Mouse (Mus musculus): ENCODE data around the gene Frmpd1. TPM values are rescaled to one million over a fixed set of nuclear protein-coding genes. Genes with fewer than 3 reads are reported as not detected.

Frmpd1 gene
- polyA plus RNA-seq, 1 experiment from 2014 or later = 0.60 TPM

- H3K4me1 ChIP-seq = no peaks in the 10 kb centered on the region
- no peaks in the 10 kb centered on the region for H3K9me3 ChIP-seq
- no peaks in the 10 kb centered on the region for H3K27me3 ChIP-seq
- H3K4me3 ChIP-seq = no peak overlapping the region
- WGBS = 89% methylated on average over 7 of the region's 7 CpGs
- H3K36me3 ChIP-seq = no peaks in the 10 kb centered on the region
- no peak overlapping the region for H3K27ac ChIP-seq (replicated peaks)
- no peak overlapping the region for H3K9ac ChIP-seq (replicated peaks)
- no peak for ATAC-seq (replicated peaks)
- H3K4me2 ChIP-seq (replicated peaks) = no peak overlapping the region
These were observed 57.5 kb downstream of the Frmpd1 start for GRCm38 (mm10) chr4:45242163-45242562.

GRCm38 (mm10) chr4:45243211-45243902 is 58.7 kb downstream of the Frmpd1 start:
- H3K36me3 ChIP-seq = no peaks in the 10 kb centered on the region
- no peak for ATAC-seq (replicated peaks)
- H3K9me3 ChIP-seq = no peaks in the 10 kb centered on the region
- H3K27ac ChIP-seq (replicated peaks) = no peak overlapping the region
- 62% methylated on average over 15 of the region's 15 CpGs for WGBS
- no peaks in the 10 kb centered on the region for H3K27me3 ChIP-seq
- H3K4me1 ChIP-seq = no peaks in the 10 kb centered on the region
- H3K4me3 ChIP-seq = no peak overlapping the region
- H3K4me2 ChIP-seq (replicated peaks) = no peak overlapping the region
- H3K9ac ChIP-seq (replicated peaks) = no peak overlapping the region

DNA sequence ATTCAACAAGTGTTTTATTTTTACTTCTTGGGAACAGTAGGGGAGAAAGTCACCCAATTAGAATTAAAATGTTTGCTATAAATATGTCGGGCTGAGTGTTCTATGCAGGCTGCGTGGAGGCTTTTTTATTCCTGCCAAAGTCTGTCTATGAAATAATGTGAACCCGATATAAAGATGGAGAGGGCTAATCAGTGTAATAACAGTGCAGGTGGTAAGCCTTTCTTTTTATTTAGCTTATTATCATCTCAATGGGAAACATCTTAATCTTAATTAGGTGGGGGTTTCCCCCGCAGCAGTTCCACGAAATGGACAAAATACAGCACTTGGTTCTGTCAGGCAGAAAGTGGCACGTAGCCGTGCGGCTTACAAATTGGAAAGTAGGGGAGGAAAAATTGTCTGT is 66.6 kb downstream of the Frmpd1 start:
- no peaks in the 10 kb centered on the region for H3K36me3 ChIP-seq
- no peak overlapping the region for H3K9ac ChIP-seq (replicated peaks)
- H3K4me2 ChIP-seq (replicated peaks) = no peak overlapping the region
- no peak overlapping the region for H3K4me3 ChIP-seq
- ATAC-seq (replicated peaks) = peak; percentile 63
- H3K27ac ChIP-seq (replicated peaks) = no peak overlapping the region
- H3K4me1 ChIP-seq = peaks cover 42% of the 10 kb centered on the region
- no peaks in the 10 kb centered on the region for H3K9me3 ChIP-seq
- 4% methylated on average over 8 of the region's 8 CpGs for WGBS
- peaks cover 7% of the 10 kb centered on the region; the same call in 1 of the 2 replicates for H3K27me3 ChIP-seq

DNA sequence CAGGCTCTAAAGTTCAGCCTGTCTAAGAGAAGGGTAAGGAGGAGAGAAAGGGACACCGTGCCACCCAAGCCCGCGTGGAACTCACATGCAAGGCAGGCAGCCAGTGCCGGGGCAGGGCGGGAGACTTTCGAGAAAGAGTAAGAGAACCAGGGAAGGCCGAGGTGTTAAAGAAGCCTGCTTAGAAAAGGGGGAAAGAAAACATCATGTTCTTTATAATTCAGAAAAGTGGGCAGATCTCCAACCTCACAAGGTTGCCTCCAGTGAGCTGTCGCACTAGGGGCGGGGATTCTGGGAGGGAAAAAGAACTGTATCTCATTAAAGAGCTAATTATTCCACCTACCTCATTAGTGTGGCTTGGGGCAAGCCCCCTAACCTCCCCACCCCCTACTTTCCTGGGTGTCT is 68.2 kb downstream of the Frmpd1 start:
- Histone ChIP-seq H3K27ac (replicated peaks) (no peak overlapping the region), H3K9me3 (no peaks in the 10 kb centered on the region), H3K9ac (replicated peaks) (no peak overlapping the region), H3K4me2 (replicated peaks) (no peak overlapping the region), H3K27me3 (peaks cover 7% of the 10 kb centered on the region; the same call in 1 of the 2 replicates), H3K4me3 (no peak overlapping the region), H3K4me1 (peaks cover 42% of the 10 kb centered on the region), H3K36me3 (no peaks in the 10 kb centered on the region)
- ATAC-seq (replicated peaks) = peak; percentile 59; the same call in 1 of the 2 replicates
- WGBS = 11% methylated on average over 9 of the region's 9 CpGs

- Histone ChIP-seq H3K27me3 (peaks cover under 1% of the 10 kb centered on the region; the same call in 1 of the 2 replicates), H3K27ac (replicated peaks) (peak overlapping the region; percentile 57), H3K4me3 (no peak overlapping the region), H3K9ac (replicated peaks) (no peak overlapping the region), H3K4me1 (peaks cover 43% of the 10 kb centered on the region), H3K4me2 (replicated peaks) (0 out of 2 replicates have a peak overlapping the region, but pooled peaks have one; percentile 11), H3K36me3 (no peaks in the 10 kb centered on the region), H3K9me3 (no peaks in the 10 kb centered on the region)
- peak; percentile 81 for ATAC-seq (replicated peaks)
- 20% methylated on average over 11 of the region's 11 CpGs for WGBS
These were observed 69.3 kb downstream of the Frmpd1 start for GRCm38 (mm10) chr4:45253839-45254601.

- Histone ChIP-seq H3K9ac (replicated peaks) (no peak overlapping the region), H3K9me3 (no peaks in the 10 kb centered on the region), H3K27ac (replicated peaks) (0 out of 2 replicates have a peak overlapping the region, but pooled peaks have one; percentile 11), H3K4me2 (replicated peaks) (no peak overlapping the region), H3K4me1 (peaks cover 31% of the 10 kb centered on the region), H3K4me3 (no peak overlapping the region), H3K36me3 (no peaks in the 10 kb centered on the region), H3K27me3 (no peaks in the 10 kb centered on the region; the same call in 1 of the 2 replicates)
- WGBS = 40% methylated on average over 4 of the region's 4 CpGs
- no peak for ATAC-seq (replicated peaks)
These were observed 74.7 kb downstream of the Frmpd1 start for GRCm38 (mm10) chr4:45259232-45259832.

DNA sequence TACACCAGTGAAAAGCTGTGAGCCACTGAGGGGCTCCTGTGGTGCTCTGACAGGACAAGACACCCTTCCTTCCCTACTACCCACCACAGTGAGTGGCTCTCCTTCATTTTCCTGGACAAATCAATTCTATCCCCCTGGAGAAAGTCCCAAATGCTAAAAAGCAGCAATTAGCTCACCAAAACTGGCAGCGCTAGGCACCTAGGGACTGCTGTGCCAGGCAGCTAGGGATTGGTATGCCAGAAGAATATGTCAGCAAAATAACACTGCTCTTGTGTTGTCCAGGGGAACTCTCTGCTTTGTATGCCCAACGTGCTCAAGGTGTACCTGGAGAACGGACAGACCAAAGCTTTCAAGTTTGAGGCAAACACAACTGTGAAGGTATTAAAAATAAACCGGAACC is 76.9 kb downstream of the Frmpd1 start:
- Histone ChIP-seq H3K4me1 (peaks cover 26% of the 10 kb centered on the region), H3K4me2 (replicated peaks) (no peak overlapping the region), H3K4me3 (no peak overlapping the region), H3K9me3 (no peaks in the 10 kb centered on the region), H3K9ac (replicated peaks) (no peak overlapping the region), H3K27ac (replicated peaks) (no peak overlapping the region), H3K27me3 (no peaks in the 10 kb centered on the region; the same call in 1 of the 2 replicates), H3K36me3 (no peaks in the 10 kb centered on the region)
- WGBS = 69% methylated on average over 4 of the region's 4 CpGs
- no peak for ATAC-seq (replicated peaks)

DNA sequence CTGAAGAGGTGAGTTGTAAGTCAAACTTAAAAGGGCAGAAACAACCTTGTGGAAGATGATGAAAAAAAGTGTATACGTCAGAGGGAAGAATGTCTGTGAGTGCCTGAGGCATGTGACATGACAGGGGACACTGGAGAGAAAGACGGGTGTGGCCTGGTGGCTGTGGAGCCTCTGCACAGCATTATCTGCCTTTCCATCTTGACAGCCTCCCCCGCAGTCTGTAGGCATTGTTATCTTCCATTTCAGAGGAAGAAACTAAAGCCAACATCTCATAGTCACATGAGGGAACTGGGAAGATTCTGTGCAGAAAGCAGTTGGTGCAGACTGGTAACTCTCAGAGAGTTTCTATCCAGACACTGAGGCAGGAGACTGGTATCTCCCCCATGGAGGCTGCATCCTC is 83.2 kb downstream of the Frmpd1 start:
- H3K4me2 ChIP-seq (replicated peaks) = no peak overlapping the region
- no peaks in the 10 kb centered on the region for H3K36me3 ChIP-seq
- H3K9ac ChIP-seq (replicated peaks) = no peak overlapping the region
- no peak overlapping the region for H3K27ac ChIP-seq (replicated peaks)
- H3K4me1 ChIP-seq = peaks cover 14% of the 10 kb centered on the region
- no peaks in the 10 kb centered on the region for H3K27me3 ChIP-seq
- ATAC-seq (replicated peaks) = no peak
- WGBS = 88% methylated on average over 3 of the region's 3 CpGs
- no peak overlapping the region for H3K4me3 ChIP-seq
- no peaks in the 10 kb centered on the region for H3K9me3 ChIP-seq

- Histone ChIP-seq H3K36me3 (no peaks in the 10 kb centered on the region), H3K27ac (replicated peaks) (peak overlapping the region; percentile 36), H3K27me3 (no peaks in the 10 kb centered on the region), H3K9ac (replicated peaks) (no peak overlapping the region), H3K4me1 (peaks cover 14% of the 10 kb centered on the region), H3K4me3 (no peak overlapping the region), H3K4me2 (replicated peaks) (no peak overlapping the region), H3K9me3 (no peaks in the 10 kb centered on the region)
- WGBS = 48% methylated on average over 10 of the region's 10 CpGs
- peak; percentile 87 for ATAC-seq (replicated peaks)
These were observed 86.4 kb downstream of the Frmpd1 start for GRCm38 (mm10) chr4:45271041-45271452.

- Histone ChIP-seq H3K9me3 (no peaks in the 10 kb centered on the region), H3K36me3 (no peaks in the 10 kb centered on the region), H3K27me3 (no peaks in the 10 kb centered on the region), H3K27ac (replicated peaks) (no peak overlapping the region), H3K9ac (replicated peaks) (no peak overlapping the region), H3K4me1 (peaks cover 11% of the 10 kb centered on the region), H3K4me3 (no peak overlapping the region), H3K4me2 (replicated peaks) (no peak overlapping the region)
- no peak for ATAC-seq (replicated peaks)
- 87% methylated on average over 8 of the region's 8 CpGs for WGBS
These were observed 91.1 kb downstream of the Frmpd1 start for GRCm38 (mm10) chr4:45275770-45276169.

DNA sequence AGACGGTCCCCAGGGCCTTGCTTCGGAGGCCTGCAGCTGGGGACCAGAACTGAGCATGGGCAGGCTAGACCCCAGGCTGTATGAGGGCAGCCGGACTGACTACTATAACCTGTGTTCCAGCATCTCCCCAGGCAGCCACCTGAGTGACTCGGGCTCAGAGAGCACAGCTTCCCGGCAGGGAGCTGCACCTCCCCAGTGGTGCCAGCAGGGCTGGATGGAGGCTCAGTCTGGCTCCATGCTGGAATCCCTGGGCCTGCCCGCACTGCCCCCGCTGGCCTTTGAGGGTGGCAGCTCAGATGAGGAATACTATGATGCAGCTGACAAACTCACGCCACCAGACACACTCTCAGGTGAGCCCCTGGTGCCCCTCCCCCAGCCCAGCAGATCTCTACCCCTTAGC is 94.6 kb downstream of the Frmpd1 start:
- no peak overlapping the region for H3K4me3 ChIP-seq
- H3K9me3 ChIP-seq = no peaks in the 10 kb centered on the region
- 55% methylated on average over 8 of the region's 8 CpGs for WGBS
- H3K4me1 ChIP-seq = no peaks in the 10 kb centered on the region
- no peak overlapping the region for H3K9ac ChIP-seq (replicated peaks)
- H3K27ac ChIP-seq (replicated peaks) = no peak overlapping the region
- ATAC-seq (replicated peaks) = 0 out of 2 replicates have a peak, but pooled peaks have one; percentile 13
- H3K27me3 ChIP-seq = no peaks in the 10 kb centered on the region
- no peaks in the 10 kb centered on the region for H3K36me3 ChIP-seq
- H3K4me2 ChIP-seq (replicated peaks) = no peak overlapping the region

GRCm38 (mm10) chr4:45279981-45280548 is 95.4 kb downstream of the Frmpd1 start:
- H3K9me3 ChIP-seq = no peaks in the 10 kb centered on the region
- H3K27me3 ChIP-seq = no peaks in the 10 kb centered on the region
- H3K4me1 ChIP-seq = no peaks in the 10 kb centered on the region
- H3K4me2 ChIP-seq (replicated peaks) = no peak overlapping the region
- 19% methylated on average over 4 of the region's 4 CpGs for WGBS
- no peaks in the 10 kb centered on the region for H3K36me3 ChIP-seq
- H3K9ac ChIP-seq (replicated peaks) = no peak overlapping the region
- no peak; the same call in 1 of the 2 replicates for ATAC-seq (replicated peaks)
- no peak overlapping the region for H3K4me3 ChIP-seq
- H3K27ac ChIP-seq (replicated peaks) = no peak overlapping the region

Data from forebrain, embryonic 15.5 days (tissue).